8 mouse cellular contexts compared by ENCODE assay signal in genomic region chr11:78465568-78466180, GRCm38 (mm10). TPM values are rescaled to one million over a fixed set of nuclear protein-coding genes. Genes with fewer than 3 reads are reported as not detected.
DNase-seq lines count a peak whose midpoint lies in the region; ATAC-seq lines count a peak whose summit lies in the region.

Slc46a1 (plus strand) TSS chr11:78465697.

- peak within 1 kb of the TSS; percentile 89 for H3K4me3 ChIP-seq in megakaryocyte, embryonic 14.5 days (replicated peaks)

- H3K9me3 ChIP-seq in megakaryocyte, embryonic 14.5 days, result peaks cover 8% of the 10 kb centered on the region

- ATAC-seq in inflammation-experienced regulatory T-cells, adult 6 months, result peak; percentile 56

- H3K36me3 ChIP-seq in megakaryocyte, embryonic 14.5 days (replicated peaks; ENCODE audit: low read length), result no peaks in the 10 kb centered on the region

- DNase-seq in adipocyte (ENCODE audit: low spot score), result peak; percentile 91
- peak; percentile 94 for DNase-seq in embryo, embryonic 10 days (ENCODE audit: low spot score)
- DNase-seq in gastrocnemius, postnatal 14 days, result peak; percentile 92
- peak; percentile 65 to 74 for DNase-seq in left cerebral cortex, adult 9 months (ENCODE audit: low spot score in 2 of 2)
- DNase-seq in right cerebral cortex, postnatal 14 days, result peak; percentile 82
- peak; percentile 78 for DNase-seq in urinary bladder, postnatal 25 days (ENCODE audit: low spot score)

- intact Hi-C loops in gastrocnemius, postnatal 14 days (cut with DNase I; ENCODE audit: low total_unique reads), result no loop called here

- peaks cover 59% of the 10 kb centered on the region for H3K27me3 ChIP-seq in megakaryocyte, embryonic 14.5 days (replicated peaks)

- H3K4me1 ChIP-seq in megakaryocyte, embryonic 14.5 days, result peaks cover 49% of the 10 kb centered on the region

RNA-seq across cellular contexts. Expression of gene Slc46a1, which starts in this region (rescaled TPM):
- 1 to 10 TPM in 1 of 2 experiments, under 1 TPM in 1; 0.95 to 2.1 TPM for total RNA-seq in gastrocnemius, postnatal 14 days (2021)
- polyA plus RNA-seq in inflammation-experienced regulatory T-cells, adult 6 months (2017; shearing (Covaris generic)), result 1 to 10 TPM in 2 of 3 experiments, under 1 TPM in 1; 0.36 to 4.3 (median 3.7) TPM
- polyA plus RNA-seq in megakaryocyte, embryonic 14.5 days (2012; ENCODE audit: insufficient read depth, low replicate concordance), result 0.18 TPM in 1 of 2 replicates, not detected in the other

Comparison
In these comparisons a context has a peak if more than half of its experiments do, and no peak if none do; other contexts are left out.
1. Peak in every context shown above with its lines: DNase-seq, ATAC-seq and H3K4me3 ChIP-seq.